7 mouse cellular contexts compared by ENCODE assay signal in genomic region chr13:48965559-48966525, GRCm38 (mm10). TPM values are rescaled to one million over a fixed set of nuclear protein-coding genes. Genes with fewer than 3 reads are reported as not detected.
DNase-seq lines count a peak whose midpoint lies in the region; ATAC-seq and TF ChIP-seq lines count a peak whose summit lies in the region.

No protein-coding gene starts in this region.

- H3K4me3 ChIP-seq in gastrocnemius, adult 2 months, result peak overlapping the region; percentile 99
- peak overlapping the region; percentile 85 for H3K4me3 ChIP-seq in hindbrain, postnatal 0 days (ENCODE audit: low read length)

- H3K9ac ChIP-seq in hindbrain, postnatal 0 days (replicated peaks; ENCODE audit: low read length), result peak overlapping the region; percentile 94

- no peaks in the 10 kb centered on the region for H3K27me3 ChIP-seq in hindbrain, postnatal 0 days (ENCODE audit: insufficient read depth, low read length)

- peak overlapping the region; percentile 99 for H3K27ac ChIP-seq in gastrocnemius, adult 2 months
- H3K27ac ChIP-seq in hindbrain, postnatal 0 days, result peak overlapping the region; percentile 99

- peak; percentile 86 for DNase-seq in ZHBTc4 (ENCODE audit: low read depth, low spot score)
- DNase-seq in gastrocnemius, adult 2 months, result peak; percentile 81
- DNase-seq in hindbrain, postnatal 0 days (ENCODE audit: low spot score), result peak; percentile 79
- DNase-seq in left cerebral cortex, adult 8-10 months (ENCODE audit: low spot score in 2 of 2), result peak; percentile 21 to 74
- DNase-seq in right cerebral cortex, postnatal 36 days (ENCODE audit: low spot score in 2 of 2), result peak; percentile 68 to 70

- no peaks in the 10 kb centered on the region for H3K36me3 ChIP-seq in hindbrain, postnatal 0 days (ENCODE audit: insufficient read depth, low read length)

- intact Hi-C loops in gastrocnemius, adult 2 months (cut with DNase I), result loop anchor here (5.0 kb wide), 1 partner anchor 94 kb away; the partner anchor contains the start of gene Phf2

- H3K4me1 ChIP-seq in hindbrain, postnatal 0 days (ENCODE audit: insufficient read depth, low read length), result peaks cover 22% of the 10 kb centered on the region

- peak overlapping the region; percentile 97 for H3K4me2 ChIP-seq in hindbrain, postnatal 0 days (ENCODE audit: low read depth, low read length)

- H3K9me3 ChIP-seq in hindbrain, postnatal 0 days (ENCODE audit: low read length), result no peaks in the 10 kb centered on the region

- ATAC-seq in common myeloid progenitor, adult 5-6 weeks (replicated peaks; ENCODE audit: low read depth, poor library complexity, severe bottlenecking), result peak; percentile 65
- peak; percentile 63 for ATAC-seq in hindbrain, postnatal 0 days
- peak; percentile 53 for ATAC-seq in megakaryocyte, adult 5-6 weeks (ENCODE audit: poor library complexity, severe bottlenecking)

- 19% methylated on average over 7 of the region's 7 CpGs for WGBS in hindbrain, postnatal 0 days

- peak; percentile 40 for TF ChIP-seq CTCF in gastrocnemius, adult 2 months (IDR thresholded peaks at IDR 0.05)
- peak; percentile 72 for TF ChIP-seq CTCF in hindbrain, postnatal 0 days (IDR thresholded peaks at IDR 0.05; ENCODE audit: low read depth)

RNA-seq across cellular contexts. Expression of gene Fam120a, which starts 2.0 kb away (rescaled TPM):
- 126 and 134 TPM in 2 replicates for total RNA-seq in common myeloid progenitor, adult 5-6 weeks (2017)
- total RNA-seq in gastrocnemius, adult 2 months (2021), result 100 to 1,000 TPM; 111 to 119 TPM
- total RNA-seq in hindbrain, postnatal 0 days (2014; rRNA removed), result 68.3 and 76.3 TPM in 2 replicates
- 10.3 and 11.1 TPM in 2 replicates for polyA plus RNA-seq in hindbrain, postnatal 0 days (2015; fragmentation: Nextera tagmentation; extraction: Ambion mirVana)
- 100 to 1,000 TPM; 101 to 104 (median 102) TPM for total RNA-seq in left cerebral cortex, adult 8-10 months (2022)
- total RNA-seq in megakaryocyte, adult 5-6 weeks (2015), result 191 and 192 TPM in 2 replicates
- 118 and 132 TPM in 2 replicates for total RNA-seq in megakaryocyte, adult 5-6 weeks (2017)

Comparison
In these comparisons a context has a peak if more than half of its experiments do, and no peak if none do; other contexts are left out.
1. Peak in every context shown above with its lines: DNase-seq, ATAC-seq, H3K4me3 ChIP-seq and H3K27ac ChIP-seq.